Comparison of ENCODE assay signal across 33 mouse cellular contexts in genomic region chr7:123082236-123082635, GRCm38 (mm10). TPM values are rescaled to one million over a fixed set of nuclear protein-coding genes. Genes with fewer than 3 reads are reported as not detected.
DNase-seq lines count a peak whose midpoint lies in the region; ATAC-seq and TF ChIP-seq lines count a peak whose summit lies in the region.
"Had no signal": no experiment of that assay in that cellular context is flagged by ENCODE, and none has a peak within 500 bp of the region (broad histone marks: within the 10 kb centered on the region; RNA-seq: fewer than 3 reads in every experiment).

No protein-coding gene starts in this region.

- no peaks in the 10 kb centered on the region for H3K4me1 ChIP-seq in lung, postnatal 0 days (ENCODE audit: insufficient read depth, low read depth, low read length)

- WGBS in lung, postnatal 0 days: 61% methylated on average over 4 of the region's 4 CpGs

- no peaks in the 10 kb centered on the region for H3K9me3 ChIP-seq in lung, postnatal 0 days (ENCODE audit: low read length)
- H3K9me3 ChIP-seq: embryonic facial prominence, embryonic 12.5 days; forebrain, embryonic 10.5 days; forebrain, embryonic 15.5 days; hindbrain, embryonic 12.5 days; intestine, embryonic 15.5 days; limb, embryonic 15.5 days; liver, embryonic 13.5 days; midbrain, embryonic 12.5 days; neural tube, embryonic 13.5 days; stomach, embryonic 15.5 days had no signal

- TF ChIP-seq EP300 in lung, postnatal 0 days (IDR thresholded peaks at IDR 0.05): no peak

- 0 out of 2 replicates have a peak, but pooled peaks have one; percentile 21 for ATAC-seq in granulocyte monocyte progenitor cell, adult 5-6 weeks (replicated peaks; ENCODE audit: poor library complexity, severe bottlenecking)
- ATAC-seq in lung, postnatal 0 days: no peak
- ATAC-seq: forebrain, embryonic 15.5 days; hindbrain, postnatal 0 days; intestine, embryonic 15.5 days had no signal

- no peak overlapping the region for H3K27ac ChIP-seq in lung, postnatal 0 days (ENCODE audit: low read length)
- H3K27ac ChIP-seq: embryonic facial prominence, embryonic 12.5 days; forebrain, embryonic 10.5 days; intestine, embryonic 15.5 days; left cerebral cortex, adult 2 months; liver, embryonic 13.5 days; midbrain, embryonic 12.5 days; stomach, embryonic 15.5 days had no signal

- H3K27me3 ChIP-seq in lung, postnatal 0 days (replicated peaks; ENCODE audit: insufficient read depth, low read length): no peaks in the 10 kb centered on the region
- H3K27me3 ChIP-seq: embryonic facial prominence, embryonic 12.5 days; hindbrain, embryonic 12.5 days; intestine, embryonic 15.5 days; limb, embryonic 15.5 days; liver, embryonic 13.5 days; midbrain, embryonic 12.5 days; neural tube, embryonic 13.5 days; stomach, embryonic 15.5 days had no signal

- peak; percentile 51 to 75 for DNase-seq in adrenal gland, adult (ENCODE audit: inconsistent age in 2 of 2, low spot score in 1 of 2)
- DNase-seq in adrenal gland, postnatal 10 days: no peak
- DNase-seq in right cerebral cortex, adult 18-20 months: peak; percentile 12
- DNase-seq in right cerebral cortex, postnatal 10 days (ENCODE audit: low spot score in 2 of 2): no peak
- no peak for DNase-seq in kidney, adult 18-20 months
- no peak for DNase-seq in lung, postnatal 0 days (ENCODE audit: low spot score)
- no peak for DNase-seq in spleen, postnatal 10 days (ENCODE audit: low spot score in 2 of 2)
- DNase-seq: cerebellum, adult 11-12 months; cerebellum, adult 9-11 months; embryo, embryonic 11 days; gastrocnemius, postnatal 25 days; heart, adult 18-20 months; heart, postnatal 36 days; kidney, adult 8-10 months; kidney, postnatal 14 days; liver, embryonic 13.5 days; lung, adult 18-20 months; lung, postnatal 10 days; right cerebral cortex, postnatal 14 days; thymus, postnatal 14 days had no signal

- no peak overlapping the region for H3K4me2 ChIP-seq in lung, postnatal 0 days (replicated peaks; ENCODE audit: low read depth, low read length)
- H3K4me2 ChIP-seq: embryonic facial prominence, embryonic 12.5 days; forebrain, embryonic 15.5 days; heart, embryonic 11.5 days; hindbrain, embryonic 12.5 days; intestine, embryonic 15.5 days; limb, embryonic 15.5 days; liver, embryonic 13.5 days; midbrain, embryonic 12.5 days; neural tube, embryonic 13.5 days; stomach, embryonic 15.5 days had no signal

- H3K36me3 ChIP-seq in lung, postnatal 0 days (ENCODE audit: insufficient read depth, low read length): no peaks in the 10 kb centered on the region
- H3K36me3 ChIP-seq: embryonic facial prominence, embryonic 12.5 days; forebrain, embryonic 10.5 days; forebrain, embryonic 15.5 days; hindbrain, embryonic 12.5 days; intestine, embryonic 15.5 days; limb, embryonic 15.5 days; liver, embryonic 13.5 days; midbrain, embryonic 12.5 days; neural tube, embryonic 13.5 days; stomach, embryonic 15.5 days had no signal

- TF ChIP-seq CTCF in lung, postnatal 0 days (IDR thresholded peaks at IDR 0.05): no peak

- no peak overlapping the region for H3K9ac ChIP-seq in lung, postnatal 0 days (replicated peaks; ENCODE audit: low read depth)
- H3K9ac ChIP-seq: embryonic facial prominence, embryonic 12.5 days; forebrain, embryonic 15.5 days; hindbrain, embryonic 12.5 days; intestine, embryonic 15.5 days; limb, embryonic 15.5 days; liver, embryonic 13.5 days; midbrain, embryonic 12.5 days; neural tube, embryonic 13.5 days; stomach, embryonic 15.5 days had no signal

- H3K4me3 ChIP-seq in lung, postnatal 0 days (ENCODE audit: low read depth, low read length): no peak overlapping the region
- H3K4me3 ChIP-seq: embryonic facial prominence, embryonic 12.5 days; forebrain, embryonic 10.5 days; forebrain, embryonic 15.5 days; hindbrain, embryonic 12.5 days; intestine, embryonic 15.5 days; left cerebral cortex, adult 2 months; limb, embryonic 15.5 days; liver, embryonic 13.5 days; midbrain, embryonic 12.5 days; neural tube, embryonic 13.5 days; stomach, embryonic 15.5 days had no signal

RNA-seq across cellular contexts. Expression of gene Tnrc6a, which starts 41.4 kb away (rescaled TPM):
- 10 to 100 TPM; 32.9 to 57.8 TPM for total RNA-seq in adrenal gland, postnatal 10 days (2021)
- 26.8 and 33.8 TPM in 2 replicates for total RNA-seq in granulocyte monocyte progenitor cell, adult 5-6 weeks (2014; fragmentation: Nextera tagmentation)
- 24.9 and 31.8 TPM in 2 replicates for total RNA-seq in granulocyte monocyte progenitor cell, adult 5-6 weeks (2017)
- 49.7 and 59.6 TPM in 2 replicates for polyA plus RNA-seq in lung, postnatal 0 days (2015; fragmentation: Nextera tagmentation; extraction: Ambion mirVana)

Comparison
In these comparisons a context has a peak if more than half of its experiments do, and no peak if none do; other contexts are left out.
1. DNase-seq: peak in adrenal gland, adult (2 of 2) and right cerebral cortex, adult 18-20 months (single experiment); none in adrenal gland, postnatal 10 days (single experiment), right cerebral cortex, postnatal 10 days (0 of 2), kidney, adult 18-20 months (single experiment), lung, postnatal 0 days (single experiment) and spleen, postnatal 10 days (0 of 2).